Mouse (Mus musculus): ENCODE measurements around the gene Olfr1507. TPM values are rescaled to one million over a fixed set of nuclear protein-coding genes. Genes with fewer than 3 reads are reported as not detected.

Gene Olfr1507
- polyA plus RNA-seq (2012; ENCODE audit: insufficient read depth, insufficient read length, missing spikeins): not detected in 2 replicates

DNA sequence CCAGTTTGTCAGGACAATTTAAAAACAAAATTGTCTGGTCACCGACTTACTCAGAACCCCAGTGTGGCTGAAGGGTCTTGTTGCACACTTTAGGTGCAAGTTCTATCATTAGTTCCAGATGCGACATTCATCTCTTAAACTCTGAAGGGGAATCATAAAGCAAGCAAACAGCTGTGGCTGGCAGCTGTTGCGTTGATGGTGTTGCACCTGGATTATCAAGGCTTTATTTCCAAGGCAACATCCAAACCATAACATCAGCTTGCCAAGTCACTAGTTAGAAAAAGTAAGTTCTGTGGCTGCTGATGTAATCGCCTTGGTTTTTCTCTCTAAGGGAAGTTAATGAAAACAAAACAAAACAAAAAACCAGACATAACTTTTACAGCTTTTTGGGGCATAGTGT, at the start of gene Olfr1507:
Olfr1507 (minus strand) TSS at position 234 of the 400 bp plus-strand sequence.
- Histone ChIP-seq H3K27ac (ENCODE audit: insufficient read depth, low read depth, low read length) (no peak within 1 kb of the TSS), H3K4me1 (ENCODE audit: control insufficient read depth, insufficient read depth, low read length) (no peaks in the 10 kb centered on the region), H3K4me3 (ENCODE audit: insufficient read depth, low read length) (no peak within 1 kb of the TSS)
- TF ChIP-seq POLR2A (IDR thresholded peaks at IDR 0.05; ENCODE audit: borderline replicate concordance, low read depth, low read length) (no peak), CTCF (IDR thresholded peaks at IDR 0.05; ENCODE audit: low read depth, low read length) (no peak)

DNA sequence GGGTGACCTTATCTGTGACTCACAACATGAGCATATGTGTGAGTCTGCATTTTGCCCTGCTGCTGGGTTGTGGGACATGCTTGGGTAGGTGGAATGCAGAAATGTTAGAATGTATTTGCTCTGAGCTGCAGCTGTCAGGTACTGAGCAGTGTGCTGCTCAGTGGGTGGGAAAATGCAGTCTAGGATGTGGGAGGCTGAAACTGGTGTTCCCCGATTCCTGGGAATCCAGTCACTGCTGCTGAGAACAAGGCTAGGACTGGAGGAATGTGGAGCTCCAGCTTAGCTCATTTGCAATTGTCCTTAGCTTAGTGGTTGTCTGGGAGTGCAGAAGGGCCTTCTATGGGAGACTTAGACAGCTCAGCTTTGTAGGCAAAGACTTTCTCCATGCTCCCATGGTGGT, 37.8 kb upstream of the Olfr1507 start:
- H3K27ac ChIP-seq (ENCODE audit: insufficient read depth, low read depth, low read length): no peak overlapping the region
- TF ChIP-seq CTCF (IDR thresholded peaks at IDR 0.05; ENCODE audit: low read depth, low read length): no peak
- TF ChIP-seq POLR2A (IDR thresholded peaks at IDR 0.05; ENCODE audit: borderline replicate concordance, low read depth, low read length): no peak
- no peak overlapping the region for H3K4me3 ChIP-seq (ENCODE audit: insufficient read depth, low read length)
- H3K4me1 ChIP-seq (ENCODE audit: control insufficient read depth, insufficient read depth, low read length): no peaks in the 10 kb centered on the region

DNA sequence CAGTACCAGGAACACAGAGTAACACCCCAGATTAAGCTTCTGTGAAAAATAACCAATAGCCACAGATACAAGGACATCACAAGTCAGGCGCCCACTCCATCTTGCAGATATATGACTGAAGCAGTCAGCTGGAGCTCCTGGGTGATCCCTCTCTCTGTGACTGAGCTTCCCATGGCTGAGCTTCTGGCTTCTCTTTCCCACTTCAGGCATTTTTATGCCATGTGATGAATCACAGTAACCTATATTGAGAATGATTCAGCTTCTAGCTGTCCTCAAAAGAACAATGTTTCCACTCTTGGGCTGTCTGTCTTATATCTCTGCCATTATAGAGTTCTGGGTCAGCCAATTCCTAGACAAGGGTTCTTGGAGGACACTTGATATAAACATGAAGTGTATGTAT, 29.4 kb upstream of the Olfr1507 start:
- Histone ChIP-seq H3K4me3 (ENCODE audit: insufficient read depth, low read length) (no peak overlapping the region), H3K27ac (ENCODE audit: insufficient read depth, low read depth, low read length) (no peak overlapping the region), H3K4me1 (ENCODE audit: control insufficient read depth, insufficient read depth, low read length) (no peaks in the 10 kb centered on the region)
- no peak for TF ChIP-seq CTCF (IDR thresholded peaks at IDR 0.05; ENCODE audit: low read depth, low read length)
- no peak for TF ChIP-seq POLR2A (IDR thresholded peaks at IDR 0.05; ENCODE audit: borderline replicate concordance, low read depth, low read length)

DNA sequence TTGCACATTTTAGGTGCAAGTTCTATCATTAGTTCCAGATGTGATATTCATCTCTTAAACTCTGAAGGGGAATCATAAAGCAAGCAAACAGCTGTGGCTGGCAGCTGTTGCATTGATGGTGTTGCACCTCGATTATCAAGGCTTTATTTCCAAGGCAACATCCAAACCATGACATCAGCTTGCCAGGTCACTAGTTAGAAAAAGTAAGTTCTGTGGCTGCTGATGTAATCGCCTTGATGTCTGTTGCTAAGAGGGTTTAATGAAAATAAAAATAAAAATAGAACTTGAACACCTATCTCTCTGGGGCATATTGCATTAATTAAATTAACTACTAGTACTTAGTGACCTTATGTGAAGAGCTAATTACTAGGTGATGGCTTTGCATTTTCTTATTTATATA, 28.2 kb downstream of the Olfr1507 start, which contains the start of gene Olfr1508:
Olfr1508 (minus strand) TSS at position 101 of the 400 bp plus-strand sequence.
- H3K4me3 ChIP-seq (ENCODE audit: insufficient read depth, low read length): no peak within 1 kb of the TSS
- H3K27ac ChIP-seq (ENCODE audit: insufficient read depth, low read depth, low read length): no peak within 1 kb of the TSS
- TF ChIP-seq POLR2A (IDR thresholded peaks at IDR 0.05; ENCODE audit: borderline replicate concordance, low read depth, low read length): no peak
- TF ChIP-seq CTCF (IDR thresholded peaks at IDR 0.05; ENCODE audit: low read depth, low read length): no peak
- no peaks in the 10 kb centered on the region for H3K4me1 ChIP-seq (ENCODE audit: control insufficient read depth, insufficient read depth, low read length)

DNA sequence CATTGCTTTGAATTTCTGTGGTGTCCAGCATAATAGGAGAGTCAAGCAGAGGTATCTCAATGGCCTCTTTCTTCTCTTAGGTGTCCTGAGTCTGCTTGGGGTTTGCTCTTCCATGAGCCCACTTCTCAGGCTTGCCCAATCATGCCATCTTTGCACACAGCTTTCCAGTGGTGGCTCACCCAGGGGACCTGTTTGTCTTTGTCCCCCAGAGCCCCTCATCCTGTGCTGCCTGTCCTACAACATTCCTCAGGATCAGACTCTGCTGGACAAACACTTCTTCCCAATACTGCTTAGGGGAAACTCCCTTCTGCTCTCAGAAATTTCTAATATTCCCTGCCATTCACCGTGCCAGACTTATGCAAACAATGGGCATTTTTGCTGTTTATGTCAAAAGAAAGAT, 29.8 kb downstream of the Olfr1507 start:
- no peak overlapping the region for H3K4me3 ChIP-seq (ENCODE audit: insufficient read depth, low read length)
- H3K4me1 ChIP-seq (ENCODE audit: control insufficient read depth, insufficient read depth, low read length): no peaks in the 10 kb centered on the region
- TF ChIP-seq POLR2A (IDR thresholded peaks at IDR 0.05; ENCODE audit: borderline replicate concordance, low read depth, low read length) (no peak), CTCF (IDR thresholded peaks at IDR 0.05; ENCODE audit: low read depth, low read length) (no peak)
- no peak overlapping the region for H3K27ac ChIP-seq (ENCODE audit: insufficient read depth, low read depth, low read length)

DNA sequence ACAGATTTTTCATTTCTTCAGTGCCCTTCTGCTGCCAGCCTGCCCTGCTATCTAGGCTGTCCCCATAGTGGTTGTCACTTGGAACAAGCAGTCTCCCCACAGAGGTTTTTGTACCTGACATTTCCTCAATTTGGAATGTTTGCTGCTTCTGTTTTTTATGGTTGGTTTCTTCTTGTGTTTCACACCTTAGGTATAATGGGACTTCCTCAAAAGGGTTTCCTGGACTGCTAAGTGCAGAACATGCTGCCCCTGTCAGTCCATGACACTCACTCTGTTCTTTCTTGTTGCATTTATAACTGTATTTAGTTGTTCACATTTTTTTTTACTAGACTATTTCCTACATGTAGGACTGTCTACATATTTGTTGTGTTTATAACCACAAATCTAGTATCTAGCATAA, 33.6 kb downstream of the Olfr1507 start:
- Histone ChIP-seq H3K27ac (ENCODE audit: insufficient read depth, low read depth, low read length) (no peak overlapping the region), H3K4me1 (ENCODE audit: control insufficient read depth, insufficient read depth, low read length) (no peaks in the 10 kb centered on the region), H3K4me3 (ENCODE audit: insufficient read depth, low read length) (no peak overlapping the region)
- TF ChIP-seq CTCF (IDR thresholded peaks at IDR 0.05; ENCODE audit: low read depth, low read length): no peak
- TF ChIP-seq POLR2A (IDR thresholded peaks at IDR 0.05; ENCODE audit: borderline replicate concordance, low read depth, low read length): no peak

DNA sequence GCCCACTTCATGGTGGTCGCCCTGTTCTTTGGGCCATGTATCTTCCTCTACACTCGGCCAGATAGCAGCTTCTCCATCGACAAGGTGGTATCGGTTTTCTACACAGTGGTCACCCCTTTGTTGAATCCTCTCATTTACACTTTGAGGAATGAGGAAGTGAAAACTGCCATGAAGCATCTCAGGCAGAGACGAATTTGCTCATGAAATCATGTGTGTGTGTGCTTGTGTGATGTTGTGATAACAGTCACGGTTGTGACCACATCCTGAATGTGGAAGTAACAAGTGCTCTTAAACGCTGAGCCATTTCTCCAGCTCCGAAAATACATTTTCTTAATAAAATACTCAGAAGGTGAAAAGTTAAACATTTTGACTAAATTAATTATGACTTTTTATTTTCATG, 44.4 kb downstream of the Olfr1507 start:
- Histone ChIP-seq H3K27ac (ENCODE audit: insufficient read depth, low read depth, low read length) (no peak overlapping the region), H3K4me1 (ENCODE audit: control insufficient read depth, insufficient read depth, low read length) (no peaks in the 10 kb centered on the region), H3K4me3 (ENCODE audit: insufficient read depth, low read length) (no peak overlapping the region)
- no peak for TF ChIP-seq POLR2A (IDR thresholded peaks at IDR 0.05; ENCODE audit: borderline replicate concordance, low read depth, low read length)
- no peak for TF ChIP-seq CTCF (IDR thresholded peaks at IDR 0.05; ENCODE audit: low read depth, low read length)

DNA sequence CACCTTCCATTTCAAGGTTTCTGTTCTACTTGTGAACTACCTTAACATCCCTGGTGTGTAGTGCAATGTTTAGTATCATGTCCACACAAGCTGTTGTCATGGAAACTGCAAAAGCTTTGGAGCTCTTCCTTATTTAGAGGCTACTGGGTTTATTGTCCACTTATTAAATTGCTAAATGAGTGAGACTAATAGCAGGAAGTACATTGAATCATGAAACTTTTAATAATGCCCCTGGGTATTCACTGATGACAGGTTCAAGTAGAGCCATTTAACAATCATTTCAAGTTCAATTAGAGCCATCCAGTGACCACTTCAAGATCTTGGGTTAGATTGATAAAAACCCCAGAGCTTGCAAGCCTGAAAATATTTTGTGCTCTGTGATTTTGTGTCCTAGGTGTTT, 52.9 kb downstream of the Olfr1507 start, which contains the start of gene Olfr1509:
Olfr1509 (plus strand) TSS at position 301 of the 400 bp plus-strand sequence.
- H3K4me3 ChIP-seq (ENCODE audit: insufficient read depth, low read length): no peak within 1 kb of the TSS
- TF ChIP-seq CTCF (IDR thresholded peaks at IDR 0.05; ENCODE audit: low read depth, low read length) (no peak), POLR2A (IDR thresholded peaks at IDR 0.05; ENCODE audit: borderline replicate concordance, low read depth, low read length) (no peak)
- H3K4me1 ChIP-seq (ENCODE audit: control insufficient read depth, insufficient read depth, low read length): no peaks in the 10 kb centered on the region
- H3K27ac ChIP-seq (ENCODE audit: insufficient read depth, low read depth, low read length): no peak within 1 kb of the TSS

Other genes with a start within 250 kb of the Olfr1507 start
- gene Chd8, start 238.0 kb downstream of the Olfr1507 start, polyA plus RNA-seq (2012; ENCODE audit: insufficient read depth, insufficient read length, missing spikeins): 82.6 and 83.6 TPM in 2 replicates
- gene Tox4, start 216.6 kb downstream of the Olfr1507 start, polyA plus RNA-seq (2012; ENCODE audit: insufficient read depth, insufficient read length, missing spikeins): 39.0 and 39.2 TPM in 2 replicates
- 17.6 and 20.0 TPM in 2 replicates for gene Rab2b, start 216.2 kb downstream of the Olfr1507 start, polyA plus RNA-seq (2012; ENCODE audit: insufficient read depth, insufficient read length, missing spikeins)
- 31.8 and 34.2 TPM in 2 replicates for gene Mettl3, start 190.6 kb downstream of the Olfr1507 start, polyA plus RNA-seq (2012; ENCODE audit: insufficient read depth, insufficient read length, missing spikeins)
- 0.67 and 0.95 TPM in 2 replicates for gene Sall2, start 167.0 kb downstream of the Olfr1507 start, polyA plus RNA-seq (2012; ENCODE audit: insufficient read depth, insufficient read length, missing spikeins)
- not detected in 2 replicates for gene Olfr1513, start 139.3 kb downstream of the Olfr1507 start, polyA plus RNA-seq (2012; ENCODE audit: insufficient read depth, insufficient read length, missing spikeins)
- not detected in 2 replicates for gene Olfr1512, start 116.6 kb downstream of the Olfr1507 start, polyA plus RNA-seq (2012; ENCODE audit: insufficient read depth, insufficient read length, missing spikeins)
- gene Olfr1511, start 98.4 kb downstream of the Olfr1507 start, polyA plus RNA-seq (2012; ENCODE audit: insufficient read depth, insufficient read length, missing spikeins): not detected in 2 replicates
- not detected in 2 replicates for gene Olfr1510, start 81.4 kb downstream of the Olfr1507 start, polyA plus RNA-seq (2012; ENCODE audit: insufficient read depth, insufficient read length, missing spikeins)
- not detected in 2 replicates for gene Olfr1509, start 52.8 kb downstream of the Olfr1507 start, polyA plus RNA-seq (2012; ENCODE audit: insufficient read depth, insufficient read length, missing spikeins)
- not detected in 2 replicates for gene Olfr1508, start 28.3 kb downstream of the Olfr1507 start, polyA plus RNA-seq (2012; ENCODE audit: insufficient read depth, insufficient read length, missing spikeins)